ENCODE assay signal across 8 mouse cellular contexts in genomic region chr14:59440039-59440438, GRCm38 (mm10). TPM values are rescaled to one million over a fixed set of nuclear protein-coding genes. Genes with fewer than 3 reads are reported as not detected.
A peak's percentile ranks its signal among the peaks of the same experiment; 100 is the strongest.
DNase-seq lines count a peak whose midpoint lies in the region; ATAC-seq and TF ChIP-seq lines count a peak whose summit lies in the region.

No protein-coding gene starts in this region.

- no peaks in the 10 kb centered on the region for H3K36me3 ChIP-seq in thymus, adult 2 months (ENCODE audit: control insufficient read depth, insufficient read depth, low read length)
- H3K36me3 ChIP-seq in limb, embryonic 14.5 days (ENCODE audit: control insufficient read depth, insufficient read depth, low read length) = no peaks in the 10 kb centered on the region

- TF ChIP-seq CTCF in thymus, adult 2 months (IDR thresholded peaks at IDR 0.05; ENCODE audit: borderline replicate concordance, control insufficient read depth, extremely low read depth, insufficient read depth, low read length, poor library complexity) = no peak

- TF ChIP-seq POLR2A in thymus, adult 2 months (IDR thresholded peaks at IDR 0.05; ENCODE audit: control insufficient read depth, extremely low read depth, insufficient read depth, low read length, poor library complexity) = no peak
- TF ChIP-seq POLR2A in limb, embryonic 14.5 days (IDR thresholded peaks at IDR 0.05; ENCODE audit: borderline replicate concordance, extremely low read depth, insufficient read depth, insufficient read length) = no peak

- peak overlapping the region; percentile 80 for H3K9ac ChIP-seq in limb, embryonic 14.5 days (ENCODE audit: low read depth, low read length, severe bottlenecking)

- H3K4me2 ChIP-seq in limb, embryonic 14.5 days (replicated peaks; ENCODE audit: low read depth, low read length, severe bottlenecking) = peak overlapping the region; percentile 66

- H3K27ac ChIP-seq in thymus, adult 2 months (ENCODE audit: control insufficient read depth, insufficient read depth, low read length) = peak overlapping the region; percentile 42; the same call in 1 of the 2 replicates
- H3K27ac ChIP-seq in limb, embryonic 14.5 days (replicated peaks; ENCODE audit: low read depth, low read length) = no peak overlapping the region

- no peak for ATAC-seq in CD4-positive, CD25-positive, alpha-beta regulatory T cell, adult 4 months
- no peak for ATAC-seq in limb, embryonic 14.5 days (ENCODE audit: low FRiP score, low read depth)

- peak; percentile 29 for DNase-seq in CD4-positive, CD25-positive, alpha-beta regulatory T cell, adult 2 months (ENCODE audit: low read depth, low spot score)
- no peak for DNase-seq in thymus, adult 2 months
- DNase-seq in thymus, postnatal 4 days = no peak
- DNase-seq in limb, embryonic 14.5 days (ENCODE audit: low spot score) = peak; percentile 3
- DNase-seq in adrenal gland, postnatal 36 days = no peak
- no peak for DNase-seq in frontal cortex, postnatal 25 days (ENCODE audit: low spot score in 2 of 2)
- DNase-seq in cerebellum, adult 8-10 months = no peak

- no peaks in the 10 kb centered on the region for H3K27me3 ChIP-seq in thymus, adult 2 months (ENCODE audit: control insufficient read depth, insufficient read depth, low read length)
- no peaks in the 10 kb centered on the region for H3K27me3 ChIP-seq in limb, embryonic 14.5 days (ENCODE audit: control insufficient read depth, insufficient read depth, low read length)

- peaks cover 3% of the 10 kb centered on the region; the same call in 1 of the 2 replicates for H3K4me1 ChIP-seq in thymus, adult 2 months (replicated peaks; ENCODE audit: control insufficient read depth, insufficient read depth, low read length)
- peaks cover 4% of the 10 kb centered on the region; the same call in 1 of the 2 replicates for H3K4me1 ChIP-seq in limb, embryonic 14.5 days (ENCODE audit: control insufficient read depth, insufficient read depth, low read length)

- no peaks in the 10 kb centered on the region for H3K9me3 ChIP-seq in limb, embryonic 14.5 days (ENCODE audit: control insufficient read depth, low read length)

- no peak overlapping the region; the same call in 1 of the 2 replicates for H3K4me3 ChIP-seq in thymus, adult 2 months (ENCODE audit: control insufficient read depth, insufficient read depth, low read length)
- peak overlapping the region; percentile 72 for H3K4me3 ChIP-seq in limb, embryonic 14.5 days (replicated peaks; ENCODE audit: low read length)

- WGBS in thymus, adult 2 months = under 1% methylated on average over 7 of the region's 7 CpGs
- WGBS in limb, embryonic 14.5 days = 19% methylated on average over 7 of the region's 7 CpGs

RNA-seq across cellular contexts. Expression of gene Setdb2, which starts 0.6 kb away (rescaled TPM):
- 10 to 100 TPM; 16.0 to 18.5 TPM for polyA plus RNA-seq in CD4-positive, CD25-positive, alpha-beta regulatory T cell, adult 4 months (2017; shearing (Covaris generic))
- 19.1 and 20.5 TPM in 2 replicates for polyA plus RNA-seq in thymus, adult 2 months (2012; rRNA removed)
- 7.3 and 7.5 TPM in 2 replicates for polyA plus RNA-seq in limb, embryonic 14.5 days (2012; rRNA removed)
- polyA plus RNA-seq in limb, embryonic 14.5 days (2014; fragmentation: Nextera tagmentation; extraction: Ambion mirVana) = 8.4 and 10.7 TPM in 2 replicates
- 1 to 10 TPM; 5.4 to 7.1 TPM for total RNA-seq in adrenal gland, postnatal 36 days (2021)

RNA-seq across cellular contexts. Expression of gene Cab39l, which starts 0.7 kb away (rescaled TPM):
- polyA plus RNA-seq in CD4-positive, CD25-positive, alpha-beta regulatory T cell, adult 4 months (2017; shearing (Covaris generic)) = 10 to 100 TPM; 72.0 to 72.4 TPM
- 5.3 and 5.5 TPM in 2 replicates for polyA plus RNA-seq in thymus, adult 2 months (2012; rRNA removed)
- 13.7 and 17.4 TPM in 2 replicates for polyA plus RNA-seq in limb, embryonic 14.5 days (2012; rRNA removed)
- 40.3 and 41.4 TPM in 2 replicates for polyA plus RNA-seq in limb, embryonic 14.5 days (2014; fragmentation: Nextera tagmentation; extraction: Ambion mirVana)
- 10 to 100 TPM; 33.7 to 38.2 TPM for total RNA-seq in adrenal gland, postnatal 36 days (2021)

RNA-seq across cellular contexts. Expression of gene Phf11c, which starts 44.9 kb away (rescaled TPM):
- 10 to 100 TPM; 25.6 TPM for polyA plus RNA-seq in CD4-positive, CD25-positive, alpha-beta regulatory T cell, adult 4 months (2017; shearing (Covaris generic))
- 2.2 and 3.1 TPM in 2 replicates for polyA plus RNA-seq in thymus, adult 2 months (2012; rRNA removed)
- polyA plus RNA-seq in limb, embryonic 14.5 days (2012; rRNA removed) = 2.0 and 2.3 TPM in 2 replicates
- 0.45 and 0.72 TPM in 2 replicates for polyA plus RNA-seq in limb, embryonic 14.5 days (2014; fragmentation: Nextera tagmentation; extraction: Ambion mirVana)
- total RNA-seq in adrenal gland, postnatal 36 days (2021) = under 1 TPM; 0.56 to 0.59 TPM

Comparison
In these comparisons a context has a peak if more than half of its experiments do, and no peak if none do; other contexts are left out.
1. DNase-seq: peak in CD4-positive, CD25-positive, alpha-beta regulatory T cell, adult 2 months (single experiment) and limb, embryonic 14.5 days (single experiment); none in thymus, adult 2 months (single experiment), thymus, postnatal 4 days (single experiment), adrenal gland, postnatal 36 days (0 of 2), frontal cortex, postnatal 25 days (0 of 2) and cerebellum, adult 8-10 months (single experiment).